Mouse (Mus musculus): ENCODE results near the gene Noxo1. TPM values are rescaled to one million over a fixed set of nuclear protein-coding genes. Genes with fewer than 3 reads are reported as not detected.
A peak's percentile ranks its signal among the peaks of the same experiment; 100 is the strongest.

Gene Noxo1
- polyA plus RNA-seq, 1 experiment from 2014 or later: 3.0 TPM

DNA sequence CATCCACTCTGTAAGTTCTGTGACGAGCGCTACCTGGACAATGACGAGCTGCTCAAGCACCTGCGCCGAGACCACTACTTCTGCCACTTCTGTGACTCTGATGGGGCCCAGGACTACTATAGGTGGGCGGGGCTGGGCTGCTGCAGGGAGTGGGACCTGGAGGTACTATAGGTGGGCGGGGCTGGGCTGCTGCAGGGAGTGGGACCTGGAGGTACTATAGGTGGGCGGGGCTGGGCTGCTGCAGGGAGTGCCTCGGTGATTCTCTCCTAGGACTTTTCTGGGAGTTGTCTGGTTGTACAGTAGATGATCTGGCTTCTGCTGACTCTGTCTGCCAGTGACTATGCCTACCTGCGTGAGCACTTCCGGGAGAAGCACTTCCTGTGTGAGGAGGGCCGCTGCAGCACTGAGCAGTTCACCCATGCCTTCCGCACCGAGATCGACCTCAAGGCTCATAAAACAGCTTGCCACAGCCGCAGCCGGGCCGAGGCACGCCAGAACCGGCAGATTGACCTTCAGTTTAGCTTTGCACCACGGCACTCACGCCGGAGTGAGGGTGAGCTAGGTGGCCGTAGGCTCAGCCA is 18.4 kb upstream of the Noxo1 start:
- Histone ChIP-seq H3K4me2 (replicated peaks) (no peak overlapping the region), H3K9me3 (no peaks in the 10 kb centered on the region), H3K4me3 (no peak overlapping the region), H3K9ac (no peak overlapping the region), H3K4me1 (0 out of 2 replicates have a peak, but pooled peaks cover 4% of the 10 kb centered on the region), H3K36me3 (peaks cover 63% of the 10 kb centered on the region), H3K27me3 (no peaks in the 10 kb centered on the region), H3K27ac (no peak overlapping the region)
- ATAC-seq (ENCODE audit: insufficient number of reproducible peaks, insufficient read depth, low FRiP score, low TSS enrichment): no peak
- 91% methylated on average over 24 of the region's 24 CpGs for WGBS

GRCm38 (mm10) chr17:24686514-24686913 is 9.5 kb upstream of the Noxo1 start:
- Histone ChIP-seq H3K4me1 (peaks cover 10% of the 10 kb centered on the region; the same call in 1 of the 2 replicates), H3K27me3 (peaks cover 49% of the 10 kb centered on the region), H3K9me3 (no peaks in the 10 kb centered on the region), H3K36me3 (peaks cover 11% of the 10 kb centered on the region), H3K4me3 (no peak overlapping the region), H3K9ac (no peak overlapping the region), H3K4me2 (replicated peaks) (peak overlapping the region; percentile 11; the same call in 1 of the 2 replicates), H3K27ac (no peak overlapping the region)
- 26% methylated on average over 16 of the region's 16 CpGs for WGBS
- no peak for ATAC-seq (ENCODE audit: insufficient number of reproducible peaks, insufficient read depth, low FRiP score, low TSS enrichment)

GRCm38 (mm10) chr17:24687146-24687595 is 8.9 kb upstream of the Noxo1 start:
- H3K4me1 ChIP-seq: peaks cover 10% of the 10 kb centered on the region; the same call in 1 of the 2 replicates
- ATAC-seq (ENCODE audit: insufficient number of reproducible peaks, insufficient read depth, low FRiP score, low TSS enrichment): no peak
- peaks cover 7% of the 10 kb centered on the region; the same call in 1 of the 2 replicates for H3K36me3 ChIP-seq
- WGBS: 2% methylated on average over 25 of the region's 25 CpGs
- no peak overlapping the region for H3K27ac ChIP-seq
- H3K9ac ChIP-seq: no peak overlapping the region
- peak overlapping the region; percentile 47 for H3K4me2 ChIP-seq (replicated peaks)
- H3K27me3 ChIP-seq: peaks cover 49% of the 10 kb centered on the region
- H3K9me3 ChIP-seq: no peaks in the 10 kb centered on the region
- peak overlapping the region; percentile 32 for H3K4me3 ChIP-seq

GRCm38 (mm10) chr17:24687599-24687998 is 8.4 kb upstream of the Noxo1 start:
- Histone ChIP-seq H3K4me1 (peaks cover 10% of the 10 kb centered on the region; the same call in 1 of the 2 replicates), H3K9ac (no peak overlapping the region), H3K27me3 (peaks cover 49% of the 10 kb centered on the region), H3K9me3 (no peaks in the 10 kb centered on the region), H3K27ac (no peak overlapping the region), H3K4me2 (replicated peaks) (peak overlapping the region; percentile 47), H3K36me3 (peaks cover 7% of the 10 kb centered on the region), H3K4me3 (peak overlapping the region; percentile 32)
- no peak for ATAC-seq (ENCODE audit: insufficient number of reproducible peaks, insufficient read depth, low FRiP score, low TSS enrichment)
- whole genome bisulfite sequencing: 18% methylated on average over 23 of the region's 23 CpGs

- peak within 1 kb of the TSS; percentile 61 for H3K4me3 ChIP-seq
- under 1% methylated on average over 44 of the region's 55 CpGs for WGBS
- H3K36me3 ChIP-seq: peaks cover 15% of the 10 kb centered on the region
- H3K9ac ChIP-seq: peak within 1 kb of the TSS; percentile 60
- ATAC-seq (ENCODE audit: insufficient number of reproducible peaks, insufficient read depth, low FRiP score, low TSS enrichment): no peak
- peaks cover 49% of the 10 kb centered on the region for H3K27me3 ChIP-seq
- peak within 1 kb of the TSS; percentile 96 for H3K4me2 ChIP-seq (replicated peaks)
- peaks cover 10% of the 10 kb centered on the region; the same call in 1 of the 2 replicates for H3K4me1 ChIP-seq
- no peaks in the 10 kb centered on the region for H3K9me3 ChIP-seq
- H3K27ac ChIP-seq: no peak within 1 kb of the TSS
These were observed 6.6 kb upstream of the Noxo1 start, which contains the start of gene Syngr3 for GRCm38 (mm10) chr17:24689251-24690081. Gene Syngr3 (minus strand): TSS chr17:24689955.

DNA sequence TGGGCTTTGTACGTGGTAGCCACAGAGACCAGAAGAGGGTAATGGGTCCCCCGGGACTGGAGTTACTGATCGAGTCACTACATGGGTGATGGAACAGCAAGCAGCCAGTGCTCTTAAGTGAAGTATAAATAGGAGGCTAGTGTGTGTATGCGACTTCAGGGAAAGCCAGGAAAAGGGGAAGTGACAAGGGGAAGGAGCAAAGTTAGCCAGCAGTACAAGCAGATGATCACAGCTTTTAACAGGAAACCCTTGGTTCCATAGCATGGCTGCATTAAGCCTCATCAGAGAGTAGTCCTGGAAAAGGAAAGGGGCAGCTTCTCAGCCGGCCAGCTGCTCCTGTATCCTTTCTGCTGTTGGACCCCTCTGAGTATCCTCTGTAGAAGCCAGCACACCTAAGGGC is 3.6 kb upstream of the Noxo1 start:
- peak overlapping the region; percentile 1; the same call in 1 of the 2 replicates for H3K4me3 ChIP-seq
- 90% methylated on average over 5 of the region's 5 CpGs for WGBS
- no peak overlapping the region for H3K27ac ChIP-seq
- no peak for ATAC-seq (ENCODE audit: insufficient number of reproducible peaks, insufficient read depth, low FRiP score, low TSS enrichment)
- peaks cover 15% of the 10 kb centered on the region for H3K36me3 ChIP-seq
- no peaks in the 10 kb centered on the region for H3K9me3 ChIP-seq
- peaks cover 19% of the 10 kb centered on the region for H3K4me1 ChIP-seq
- no peak overlapping the region for H3K9ac ChIP-seq
- H3K27me3 ChIP-seq: peaks cover 39% of the 10 kb centered on the region
- H3K4me2 ChIP-seq (replicated peaks): no peak overlapping the region

GRCm38 (mm10) chr17:24695326-24696010 is 566 bp upstream of the Noxo1 start:
- peak overlapping the region; percentile 91 for H3K27ac ChIP-seq
- H3K36me3 ChIP-seq: peaks cover 27% of the 10 kb centered on the region
- peak overlapping the region; percentile 66 for H3K4me2 ChIP-seq (replicated peaks)
- peaks cover 21% of the 10 kb centered on the region for H3K4me1 ChIP-seq
- 5% methylated on average over 51 of the region's 51 CpGs for WGBS
- peak overlapping the region; percentile 81 for H3K9ac ChIP-seq
- H3K9me3 ChIP-seq: no peaks in the 10 kb centered on the region
- peak overlapping the region; percentile 87 for H3K4me3 ChIP-seq
- H3K27me3 ChIP-seq: peaks cover 8% of the 10 kb centered on the region
- ATAC-seq (ENCODE audit: insufficient number of reproducible peaks, insufficient read depth, low FRiP score, low TSS enrichment): peak; percentile 8; the same call in 1 of the 2 replicates

- peaks cover 40% of the 10 kb centered on the region for H3K36me3 ChIP-seq
- peaks cover 21% of the 10 kb centered on the region for H3K4me1 ChIP-seq
- 0 out of 2 replicates have a peak overlapping the region, but pooled peaks have one; percentile 4 for H3K4me2 ChIP-seq (replicated peaks)
- no peaks in the 10 kb centered on the region for H3K9me3 ChIP-seq
- H3K9ac ChIP-seq: no peak overlapping the region
- no peak overlapping the region for H3K27ac ChIP-seq
- WGBS: 11% methylated on average over 5 of the region's 5 CpGs
- H3K27me3 ChIP-seq: no peaks in the 10 kb centered on the region
- no peak for ATAC-seq (ENCODE audit: insufficient number of reproducible peaks, insufficient read depth, low FRiP score, low TSS enrichment)
- H3K4me3 ChIP-seq: no peak overlapping the region
These were observed 2.0 kb downstream of the Noxo1 start for GRCm38 (mm10) chr17:24697985-24698384.

DNA sequence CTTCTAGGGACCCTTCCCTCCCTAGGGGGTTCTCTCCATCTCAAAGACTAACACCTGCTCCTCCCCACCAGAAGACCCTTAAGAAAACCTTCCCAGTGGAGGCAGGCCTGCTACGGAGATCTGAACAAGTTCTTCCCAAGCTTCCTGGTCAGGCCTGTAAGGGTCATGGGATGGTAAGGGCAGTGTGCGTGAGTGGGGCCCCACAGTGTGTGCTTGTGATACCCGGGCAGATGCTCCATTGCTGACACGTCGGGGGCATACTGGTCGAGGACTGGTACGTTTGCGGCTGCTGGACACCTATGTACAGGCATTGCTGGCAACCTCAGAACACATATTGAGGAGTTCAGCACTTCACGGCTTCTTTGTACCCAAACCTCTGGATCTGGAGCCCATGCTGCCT is 2.7 kb downstream of the Noxo1 start:
- Histone ChIP-seq H3K4me3 (no peak overlapping the region), H3K4me2 (replicated peaks) (0 out of 2 replicates have a peak overlapping the region, but pooled peaks have one; percentile 4), H3K9ac (no peak overlapping the region), H3K9me3 (no peaks in the 10 kb centered on the region), H3K27me3 (no peaks in the 10 kb centered on the region), H3K4me1 (peaks cover 21% of the 10 kb centered on the region), H3K36me3 (peaks cover 39% of the 10 kb centered on the region), H3K27ac (no peak overlapping the region)
- WGBS: 64% methylated on average over 9 of the region's 9 CpGs
- ATAC-seq (ENCODE audit: insufficient number of reproducible peaks, insufficient read depth, low FRiP score, low TSS enrichment): no peak

GRCm38 (mm10) chr17:24699473-24699872 is 3.4 kb downstream of the Noxo1 start:
- Histone ChIP-seq H3K4me3 (0 out of 2 replicates have a peak overlapping the region, but pooled peaks have one; percentile 2), H3K4me2 (replicated peaks) (no peak overlapping the region), H3K36me3 (peaks cover 46% of the 10 kb centered on the region), H3K27ac (no peak overlapping the region), H3K9ac (no peak overlapping the region), H3K27me3 (no peaks in the 10 kb centered on the region), H3K4me1 (peaks cover 21% of the 10 kb centered on the region), H3K9me3 (no peaks in the 10 kb centered on the region)
- 80% methylated on average over 2 of the region's 2 CpGs for WGBS
- no peak for ATAC-seq (ENCODE audit: insufficient number of reproducible peaks, insufficient read depth, low FRiP score, low TSS enrichment)

DNA sequence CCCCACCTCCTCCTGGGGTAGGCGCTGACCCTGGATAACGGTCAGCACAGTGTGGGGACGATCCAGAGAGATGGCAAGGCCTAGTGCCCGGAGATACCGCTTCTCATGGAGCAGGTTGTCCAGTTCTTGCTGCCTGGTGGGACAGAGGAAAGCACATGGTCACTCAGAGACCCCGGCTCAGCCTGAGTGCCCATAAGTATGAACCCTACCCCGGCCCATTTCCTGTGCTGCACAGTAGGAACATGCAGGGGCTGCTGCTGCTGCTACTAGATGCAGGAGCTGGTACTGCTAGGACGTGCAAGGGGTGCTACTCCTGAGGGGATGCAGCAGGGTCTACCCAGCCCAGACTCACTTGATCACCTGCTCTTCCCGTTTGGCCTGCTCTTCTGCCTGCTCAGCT is 5.2 kb downstream of the Noxo1 start:
- no peak overlapping the region for H3K9ac ChIP-seq
- H3K4me2 ChIP-seq (replicated peaks): no peak overlapping the region
- H3K27ac ChIP-seq: no peak overlapping the region
- H3K9me3 ChIP-seq: no peaks in the 10 kb centered on the region
- peaks cover 57% of the 10 kb centered on the region for H3K36me3 ChIP-seq
- no peak for ATAC-seq (ENCODE audit: insufficient number of reproducible peaks, insufficient read depth, low FRiP score, low TSS enrichment)
- no peaks in the 10 kb centered on the region for H3K27me3 ChIP-seq
- no peak overlapping the region for H3K4me3 ChIP-seq
- H3K4me1 ChIP-seq: peaks cover 18% of the 10 kb centered on the region
- 95% methylated on average over 9 of the region's 9 CpGs for WGBS
